Mouse (Mus musculus): ENCODE measurements at regions not wholly inside any gene's neighbourhood (a gene's known extent, or its start where the extent isn't known, plus 50 kb on each side); places are given as distances from the start of the nearest gene placed in this dataset.

DNA sequence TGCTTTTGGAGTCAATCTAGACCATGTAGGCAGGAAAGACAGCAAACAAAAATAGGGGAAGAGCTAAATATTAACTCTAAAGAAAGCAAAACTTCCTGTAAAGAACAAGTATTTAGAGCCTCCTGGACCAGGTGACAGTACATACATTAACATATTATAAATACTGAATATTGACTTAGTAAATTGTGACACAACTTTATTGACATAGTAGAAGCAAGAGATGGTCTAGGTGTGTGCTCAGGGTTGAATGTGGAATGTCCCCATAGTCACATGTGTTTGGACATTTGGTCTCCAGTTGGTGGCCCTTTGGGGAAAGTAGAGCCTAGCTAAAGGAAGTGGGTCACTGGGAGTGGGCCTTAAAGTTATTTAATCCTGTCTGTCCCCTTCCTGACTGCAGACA, 139.6 kb upstream of the Atp6ap2 start:
- no peak for TF ChIP-seq CTCF (IDR thresholded peaks at IDR 0.05)
- TF ChIP-seq EP300 (IDR thresholded peaks at IDR 0.05) = no peak
